Mouse (Mus musculus) liver, embryonic 14.5 days (tissue): ENCODE data around the gene Pcnt.

Source experiments
- CTCF ChIP-seq: IDR thresholded peaks from 2 replicates; pipeline ENCODE4 v1.5.1; 2016; ENCODE audit warnings: antibody characterized with exemption, low read depth, control low read depth
- EP300 ChIP-seq: IDR thresholded peaks from 2 replicates; pipeline ENCODE4 v1.6.1; 2016; ENCODE audit warnings: antibody characterized with exemption, low read depth

DNA sequence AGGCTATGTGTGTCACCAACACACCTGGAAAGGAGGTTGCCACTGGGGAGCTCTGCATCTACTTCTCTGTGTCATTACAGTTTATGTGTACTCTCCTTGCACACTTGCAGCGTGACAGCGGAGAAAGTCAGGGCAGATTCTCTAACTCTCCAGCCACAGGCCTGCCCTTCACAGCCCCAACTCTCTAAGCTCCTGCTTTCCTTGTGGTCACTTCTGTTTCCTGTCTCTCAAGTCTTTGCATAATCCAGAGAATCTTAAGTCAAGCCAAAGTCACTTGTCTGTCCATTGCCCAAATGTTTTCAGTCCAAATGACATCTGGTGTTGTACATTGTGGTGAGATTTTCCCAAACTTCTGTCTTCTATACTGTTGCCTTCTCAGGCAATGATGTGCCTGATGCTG lies 43.7 kb upstream of the Pcnt start:
- TF ChIP-seq CTCF (no peak), EP300 (no peak)
